Mouse (Mus musculus) myocyte (in vitro differentiated cells): Measurements from ENCODE around the gene Dnajb4.

Source experiments
- CEBPB ChIP-seq: IDR thresholded peaks from 2 replicates; pipeline ENCODE4 v1.6.1; 2011; ENCODE audit warnings: mild to moderate bottlenecking, moderate library complexity; ENCODE audit not compliant: poor library complexity, insufficient read depth, severe bottlenecking
- E2F4 ChIP-seq: IDR thresholded peaks from one replicate; pipeline ENCODE4 v1.6.1; 2011; ENCODE audit warnings: mild to moderate bottlenecking, control low read depth, moderate library complexity; ENCODE audit not compliant: insufficient read depth
- MAX ChIP-seq: IDR thresholded peaks from one replicate; pipeline ENCODE4 v1.6.1; 2011; ENCODE audit warnings: low read depth, mild to moderate bottlenecking, control low read depth
- MYOG ChIP-seq, 3 experiments: IDR thresholded peaks; one replicate each; pipeline ENCODE4 v1.6.1; 2011; ENCODE audit warnings: control low read depth in 2 of 3, low read depth in 2 of 3, mild to moderate bottlenecking in 2 of 3; ENCODE audit not compliant: insufficient read length in 2 of 3, control insufficient read depth in 1 of 3, insufficient read depth in 1 of 3
- POLR2A ChIP-seq: IDR thresholded peaks from one replicate; pipeline ENCODE4 v1.6.1; 2011; ENCODE audit warnings: low read depth, mild to moderate bottlenecking, control low read depth, moderate library complexity; ENCODE audit not compliant: insufficient read length
- POLR2AphosphoS2 ChIP-seq: IDR thresholded peaks from one replicate; pipeline ENCODE4 v1.6.1; 2011; ENCODE audit warnings: low read depth, control low read depth; ENCODE audit not compliant: insufficient read length
- REST ChIP-seq: IDR thresholded peaks from one replicate; pipeline ENCODE4 v1.6.1; 2011; ENCODE audit warnings: mild to moderate bottlenecking, control low read depth, moderate library complexity; ENCODE audit not compliant: insufficient read depth, insufficient read length
- TCF12 ChIP-seq: IDR thresholded peaks from one replicate; pipeline ENCODE4 v1.6.1; 2011; ENCODE audit warnings: mild to moderate bottlenecking, control low read depth; ENCODE audit not compliant: poor library complexity, insufficient read depth, severe bottlenecking
- USF1 ChIP-seq: IDR thresholded peaks from one replicate; pipeline ENCODE4 v1.6.1; 2011; ENCODE audit warnings: low read depth, mild to moderate bottlenecking, control low read depth, moderate library complexity

- TF ChIP-seq POLR2A (no peak), MAX (no peak), REST (no peak), USF1 (peak; percentile 31), MYOG (IDR thresholded peaks at IDR 0.05; ENCODE audit: control insufficient read depth in 1 of 3, insufficient read depth in 1 of 3, insufficient read length in 2 of 3, low read depth in 2 of 3) (no peak), POLR2AphosphoS2 (no peak), TCF12 (no peak), E2F4 (no peak), CEBPB (no peak)
These were observed 56.0 kb downstream of the Dnajb4 start for GRCm38 (mm10) chr3:152154095-152154494.
